Mouse (Mus musculus) left cerebral cortex, postnatal 4 days (tissue): ENCODE data around the gene Smg6. TPM values are rescaled to one million over a fixed set of nuclear protein-coding genes. Genes with fewer than 3 reads are reported as not detected.
A peak's percentile ranks its signal among the peaks of the same experiment; 100 is the strongest.

Experiments
- DNase-seq: peaks from one replicate; pipeline ENCODE4 v3.0.0-alpha.2; 2022
- intact Hi-C: fragments of 180-260 bp; cut with DNase I; formaldehyde crosslinking; loops from one replicate; pipeline ENCODE4 v1.15.1; 2025
- total RNA-seq, 2 experiments: library from RNA; stranded (reverse); gene quantifications; 2 replicates each; pipeline ENCODE4 v1.2.3; 2021

The Smg6 gene
- total RNA-seq, 2 experiments from 2014 or later: 30.5 to 31.2 TPM

- peak; percentile 40 for DNase-seq
- intact Hi-C loops: no loop called here
Measured at GRCm38 (mm10) chr11:75092656-75093055, 167.0 kb downstream of the Smg6 start.

- intact Hi-C loops: no loop called here
- no peak for DNase-seq
Measured at GRCm38 (mm10) chr11:75094759-75095158, 169.1 kb downstream of the Smg6 start.

- intact Hi-C loops: no loop called here
- DNase-seq: peak; percentile 38
Measured at GRCm38 (mm10) chr11:75102763-75103339, 177.2 kb downstream of the Smg6 start.

GRCm38 (mm10) chr11:75106614-75107013, 181.0 kb downstream of the Smg6 start:
- DNase-seq: no peak
- intact Hi-C loops: no loop called here

GRCm38 (mm10) chr11:75108909-75109308, 183.3 kb downstream of the Smg6 start:
- intact Hi-C loops: no loop called here
- DNase-seq: no peak

- intact Hi-C loops: no loop called here
- no peak for DNase-seq
Measured at GRCm38 (mm10) chr11:75116379-75116778, 190.8 kb downstream of the Smg6 start.

GRCm38 (mm10) chr11:75118141-75118540, 192.5 kb downstream of the Smg6 start:
- intact Hi-C loops: no loop called here
- no peak for DNase-seq

GRCm38 (mm10) chr11:75119298-75119697, 193.7 kb downstream of the Smg6 start:
- intact Hi-C loops: no loop called here
- peak; percentile 9 for DNase-seq

- intact Hi-C loops: loop anchor here (10.0 kb wide), 1 partner anchor 115 kb away; no protein-coding TSS in a partner anchor
- DNase-seq: no peak
Measured at GRCm38 (mm10) chr11:75119841-75120240, 194.2 kb downstream of the Smg6 start.

- intact Hi-C loops: loop anchor here (10.0 kb wide), 1 partner anchor 117 kb away; no protein-coding TSS in a partner anchor
- DNase-seq: no peak
Measured at GRCm38 (mm10) chr11:75121348-75121747, 195.7 kb downstream of the Smg6 start.

- DNase-seq: no peak
- intact Hi-C loops: loop anchor here (10.0 kb wide), 1 partner anchor 120 kb away; no protein-coding TSS in a partner anchor
Measured at GRCm38 (mm10) chr11:75124406-75124805, 198.8 kb downstream of the Smg6 start.

GRCm38 (mm10) chr11:75126384-75126783, 200.8 kb downstream of the Smg6 start:
- DNase-seq: no peak
- intact Hi-C loops: loop anchor here (10.0 kb wide), 1 partner anchor 122 kb away; no protein-coding TSS in a partner anchor

GRCm38 (mm10) chr11:75129481-75129880, 203.9 kb downstream of the Smg6 start:
- intact Hi-C loops: loop anchor here (10.0 kb wide), 1 partner anchor 125 kb away; no protein-coding TSS in a partner anchor
- DNase-seq: no peak

GRCm38 (mm10) chr11:75131300-75131699, 205.7 kb downstream of the Smg6 start:
- no peak for DNase-seq
- intact Hi-C loops: no loop called here

GRCm38 (mm10) chr11:75132278-75132677, 206.7 kb downstream of the Smg6 start:
- peak; percentile 75 for DNase-seq
- intact Hi-C loops: no loop called here

GRCm38 (mm10) chr11:75133391-75133790, 207.8 kb downstream of the Smg6 start:
- intact Hi-C loops: no loop called here
- no peak for DNase-seq

- intact Hi-C loops: no loop called here
- DNase-seq: peak; percentile 37
Measured at GRCm38 (mm10) chr11:75133951-75134350, 208.3 kb downstream of the Smg6 start.

- no peak for DNase-seq
- intact Hi-C loops: no loop called here
Measured at GRCm38 (mm10) chr11:75134485-75135068, 209.0 kb downstream of the Smg6 start.

GRCm38 (mm10) chr11:75135358-75135757, 209.7 kb downstream of the Smg6 start:
- intact Hi-C loops: no loop called here
- DNase-seq: no peak

GRCm38 (mm10) chr11:75136666-75137398, 211.2 kb downstream of the Smg6 start:
- DNase-seq: no peak
- intact Hi-C loops: no loop called here

GRCm38 (mm10) chr11:75139122-75139963, 213.7 kb downstream of the Smg6 start:
- intact Hi-C loops: no loop called here
- no peak for DNase-seq
